Mouse (Mus musculus) kidney, adult 2 months (tissue): ENCODE measurements around the gene Fam163a.

Experiments used
- CTCF ChIP-seq: fragments of 200-500 bp; conservative IDR thresholded peaks from 2 replicates; pipeline ENCODE4 v1.5.1; 2011; ENCODE audit warnings: low read depth, mild to moderate bottlenecking, control low read depth, low read length, moderate library complexity, mixed read lengths; ENCODE audit not compliant: insufficient read depth, insufficient read length
- POLR2A ChIP-seq: fragments of 200-500 bp; IDR thresholded peaks from one replicate; pipeline ENCODE4 v1.6.1; 2011; ENCODE audit warnings: low read depth, low read length, control low read depth

GRCm38 (mm10) chr1:156084603-156085002 is 120.2 kb downstream of the Fam163a start:
- no peak for TF ChIP-seq CTCF
- no peak for TF ChIP-seq POLR2A
